Mouse (Mus musculus) kidney, adult 2 months (tissue): Measurements from ENCODE around the gene Olfr1415. TPM values are rescaled to one million over a fixed set of nuclear protein-coding genes. Genes with fewer than 3 reads are reported as not detected.

Experiments
- DNase-seq: peaks from one replicate; pipeline ENCODE4 v3.0.0; 2021
- H3K27ac ChIP-seq: fragments of 200-500 bp; 2 replicates; pipeline ENCODE4 v1.5.1; 2012; ENCODE audit warnings: low read depth, low read length, control low read depth, inconsistent platforms; ENCODE audit not compliant: insufficient read depth
- H3K27me3 ChIP-seq: fragments of 200-500 bp; replicated peaks from 2 replicates; pipeline ENCODE4 v1.6.1; 2012; ENCODE audit warnings: mild to moderate bottlenecking, moderate library complexity, low read length, inconsistent platforms; ENCODE audit not compliant: control insufficient read depth, insufficient read depth
- H3K36me3 ChIP-seq: fragments of 200-500 bp; 2 replicates; pipeline ENCODE4 v1.6.1; 2012; ENCODE audit warnings: mild to moderate bottlenecking, moderate library complexity, low read length, inconsistent platforms; ENCODE audit not compliant: control insufficient read depth, insufficient read depth
- H3K4me1 ChIP-seq: fragments of 200-500 bp; 2 replicates; pipeline ENCODE4 v1.6.1; 2011; ENCODE audit warnings: low read length; ENCODE audit not compliant: control insufficient read depth, insufficient read depth
- H3K4me3 ChIP-seq: fragments of 200-500 bp; 2 replicates; pipeline ENCODE4 v1.5.1; 2011; ENCODE audit warnings: mild to moderate bottlenecking, low read depth, low read length, control low read depth; ENCODE audit not compliant: insufficient read depth
- CTCF ChIP-seq: fragments of 200-500 bp; conservative IDR thresholded peaks from 2 replicates; pipeline ENCODE4 v1.5.1; 2011; ENCODE audit warnings: low read depth, mild to moderate bottlenecking, control low read depth, low read length, moderate library complexity, mixed read lengths; ENCODE audit not compliant: insufficient read depth, insufficient read length
- POLR2A ChIP-seq: fragments of 200-500 bp; IDR thresholded peaks from one replicate; pipeline ENCODE4 v1.6.1; 2011; ENCODE audit warnings: low read depth, low read length, control low read depth
- WGBS: fragments of 180-500 bp; shearing (Covaris S2); methylation state at CpG from one replicate; pipeline ENCODE4 v1.1.7; 2018; 5-methylcytosine and 5-hydroxymethylcytosine counted together
- polyA plus RNA-seq: library from polyadenylated mRNA; depleted of rRNA; stranded (reverse); fragments of >200 nt; gene quantifications from 2 replicates; pipeline ENCODE4 v1.2.3, GENCODE M21; 2012; rRNA removed

The Olfr1415 gene
- polyA plus RNA-seq, 1 experiment, result not detected

- Histone ChIP-seq H3K4me3 (no peak overlapping the region), H3K4me1 (no peaks in the 10 kb centered on the region), H3K36me3 (peaks cover 8% of the 10 kb centered on the region), H3K27me3 (no peaks in the 10 kb centered on the region), H3K27ac (no peak overlapping the region)
- WGBS, result 61% methylated on average over 8 of the region's 8 CpGs
- peak; percentile 21 for DNase-seq
- TF ChIP-seq CTCF (no peak; the same call in 1 of the 2 replicates), POLR2A (no peak)
Measured at GRCm38 (mm10) chr1:92453751-92454445, 42.0 kb downstream of the Olfr1415 start.

DNA sequence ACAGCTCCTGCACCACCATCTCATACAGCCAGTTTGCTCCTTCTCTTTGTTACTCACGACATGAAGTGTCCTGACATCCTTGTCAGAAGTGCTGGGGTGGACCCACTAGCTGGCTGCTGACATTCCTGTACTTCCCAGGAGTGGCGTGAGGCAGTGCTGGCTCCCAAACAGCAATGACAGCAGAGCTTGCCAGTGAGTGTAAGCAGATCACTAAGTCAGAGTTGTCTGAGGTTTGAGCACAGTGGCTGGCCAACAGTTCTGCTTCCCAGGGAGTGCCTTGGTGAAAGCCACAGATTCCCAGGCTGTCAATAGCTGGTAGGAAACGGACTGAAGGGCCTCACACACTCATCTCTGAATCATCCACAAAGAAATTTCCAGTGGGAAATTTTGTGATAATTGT lies 47.6 kb downstream of the Olfr1415 start:
- H3K27ac ChIP-seq, result no peak overlapping the region
- H3K4me3 ChIP-seq, result no peak overlapping the region
- H3K36me3 ChIP-seq, result peaks cover 4% of the 10 kb centered on the region; the same call in 1 of the 2 replicates
- no peak for DNase-seq
- TF ChIP-seq POLR2A (no peak), CTCF (no peak)
- no peaks in the 10 kb centered on the region for H3K4me1 ChIP-seq
- 68% methylated on average over 3 of the region's 3 CpGs for WGBS
- no peaks in the 10 kb centered on the region for H3K27me3 ChIP-seq

GRCm38 (mm10) chr1:92441453-92442063 lies 54.3 kb downstream of the Olfr1415 start:
- no peaks in the 10 kb centered on the region for H3K4me1 ChIP-seq
- no peak for DNase-seq
- H3K36me3 ChIP-seq, result peaks cover 4% of the 10 kb centered on the region; the same call in 1 of the 2 replicates

GRCm38 (mm10) chr1:92440066-92440750 lies 55.7 kb downstream of the Olfr1415 start:
- no peaks in the 10 kb centered on the region for H3K27me3 ChIP-seq
- WGBS, result 92% methylated on average over 9 of the region's 9 CpGs
- TF ChIP-seq CTCF, result no peak
- TF ChIP-seq POLR2A, result no peak
- H3K4me1 ChIP-seq, result no peaks in the 10 kb centered on the region
- 0 out of 2 replicates have a peak, but pooled peaks cover 1% of the 10 kb centered on the region for H3K36me3 ChIP-seq
- H3K27ac ChIP-seq, result no peak overlapping the region
- no peak for DNase-seq
- no peak overlapping the region for H3K4me3 ChIP-seq

More at GRCm38 (mm10) chr1:92441453-92442063, 54.3 kb downstream of the Olfr1415 start:
- Histone ChIP-seq H3K4me3 (no peak overlapping the region), H3K27ac (no peak overlapping the region), H3K27me3 (no peaks in the 10 kb centered on the region)
- 94% methylated on average over 6 of the region's 6 CpGs for WGBS
- TF ChIP-seq POLR2A, result no peak
- no peak for TF ChIP-seq CTCF

Other genes with a start within 250 kb of the Olfr1415 start
- 242 and 288 TPM in 2 replicates for gene Ndufa10, start 22.2 kb downstream of the Olfr1415 start, polyA plus RNA-seq
- not detected in 2 replicates for gene Olfr1416, start 11.0 kb downstream of the Olfr1415 start, polyA plus RNA-seq
- gene Olfr1414, start 22.6 kb upstream of the Olfr1415 start, polyA plus RNA-seq, result not detected in 2 replicates
- not detected in 2 replicates for gene Olfr1413, start 75.2 kb upstream of the Olfr1415 start, polyA plus RNA-seq
- not detected in 2 replicates for gene Olfr1412, start 89.7 kb upstream of the Olfr1415 start, polyA plus RNA-seq
- gene Olfr1411, start 98.3 kb upstream of the Olfr1415 start, polyA plus RNA-seq, result not detected in 2 replicates
- gene Olfr1410, start 109.7 kb upstream of the Olfr1415 start, polyA plus RNA-seq, result not detected in 2 replicates
- not detected in 2 replicates for gene Olfr12, start 121.7 kb upstream of the Olfr1415 start, polyA plus RNA-seq
- 176 and 280 TPM in 2 replicates for gene Cops9, start 145.9 kb upstream of the Olfr1415 start, polyA plus RNA-seq
- gene Otos, start 152.7 kb upstream of the Olfr1415 start, polyA plus RNA-seq, result 0.29 and 0.48 TPM in 2 replicates